Mouse (Mus musculus) MEL (cell line): Measurements from ENCODE around the gene Mmp11.

ENCODE experiments used
- BHLHE40 ChIP-seq: IDR thresholded peaks from 2 replicates; pipeline ENCODE4 v1.6.1; 2012; ENCODE audit warnings: low read depth, mild to moderate bottlenecking, inconsistent platforms, low read length, improper control_type of control experiment, borderline replicate concordance
- CTCF ChIP-seq, 3 experiments: IDR thresholded peaks in 2 of 3; conservative IDR thresholded peaks in 1 of 3; 2 replicates each; pipeline ENCODE4 v1.5.1; 2011 to 2012; ENCODE audit warnings: low read length in 3 of 3, low read depth in 2 of 3, mild to moderate bottlenecking in 2 of 3, improper control_type of control experiment in 1 of 3, inconsistent platforms in 1 of 3, mixed read lengths in 1 of 3, moderate library complexity in 1 of 3; ENCODE audit not compliant: control insufficient read depth in 1 of 3, insufficient read depth in 1 of 3, poor library complexity in 1 of 3, severe bottlenecking in 1 of 3
- EP300 ChIP-seq, 2 experiments: IDR thresholded peaks; 2 replicates each; pipeline ENCODE4 v1.6.1; 2011; ENCODE audit warnings: improper control_type of control experiment in 2 of 2, low read length in 2 of 2, low read depth in 1 of 2, mild to moderate bottlenecking in 1 of 2
- GABPA ChIP-seq: IDR thresholded peaks from 2 replicates; pipeline ENCODE4 v1.6.1; 2012; ENCODE audit warnings: low read depth, mild to moderate bottlenecking, inconsistent platforms, low read length, improper control_type of control experiment, moderate library complexity
- GATA1 ChIP-seq: IDR thresholded peaks from 2 replicates; pipeline ENCODE4 v1.6.1; 2011; ENCODE audit warnings: low read depth, low read length, improper control_type of control experiment
- JUND ChIP-seq: IDR thresholded peaks from 2 replicates; pipeline ENCODE4 v1.6.1; 2011; ENCODE audit warnings: low read depth, mild to moderate bottlenecking, improper control_type of control experiment, low read length
- KAT2A ChIP-seq: conservative IDR thresholded peaks from 2 replicates; pipeline ENCODE4 v1.6.1; 2012; ENCODE audit warnings: low read depth, low read length, improper control_type of control experiment, inconsistent platforms
- MAX ChIP-seq: IDR thresholded peaks from 2 replicates; pipeline ENCODE4 v1.6.1; 2011; ENCODE audit warnings: low read length, improper control_type of control experiment
- NELFE ChIP-seq: IDR thresholded peaks from 2 replicates; pipeline ENCODE4 v1.6.1; 2011; ENCODE audit warnings: low read depth, low read length, improper control_type of control experiment
- POLR2A ChIP-seq, 2 experiments: IDR thresholded peaks; 2 replicates each; pipeline ENCODE4 v1.6.1; 2011 to 2012; ENCODE audit warnings: low read length in 2 of 2, mild to moderate bottlenecking in 2 of 2, control low read depth in 1 of 2, improper control_type of control experiment in 1 of 2, low read depth in 1 of 2, moderate library complexity in 1 of 2; ENCODE audit not compliant: control insufficient read depth in 1 of 2, insufficient read depth in 1 of 2, poor library complexity in 1 of 2
- TCF12 ChIP-seq: IDR thresholded peaks from 2 replicates; pipeline ENCODE4 v1.6.1; 2014; ENCODE audit warnings: low read depth, mild to moderate bottlenecking, inconsistent platforms, low read length, improper control_type of control experiment, moderate library complexity
- ZC3H11A ChIP-seq: IDR thresholded peaks from 2 replicates; pipeline ENCODE4 v1.6.1; 2012; ENCODE audit warnings: low read depth, mild to moderate bottlenecking, inconsistent platforms, low read length, improper control_type of control experiment
- ZMIZ1 ChIP-seq: IDR thresholded peaks from 2 replicates; pipeline ENCODE4 v1.6.1; 2012; ENCODE audit warnings: low read depth, mild to moderate bottlenecking, inconsistent platforms, low read length, improper control_type of control experiment, moderate library complexity

GRCm38 (mm10) chr10:75978835-75979157 lies 42.5 kb upstream of the Mmp11 start:
- TF ChIP-seq EP300 (IDR thresholded peaks at IDR 0.05; ENCODE audit: low read depth in 1 of 2, low read length in 2 of 2): no peak
- TF ChIP-seq POLR2A (IDR thresholded peaks at IDR 0.05; ENCODE audit: control insufficient read depth in 1 of 2, insufficient read depth in 1 of 2, low read depth in 1 of 2, low read length in 2 of 2, poor library complexity in 1 of 2): no peak
- no peak for TF ChIP-seq KAT2A
- no peak for TF ChIP-seq BHLHE40
- no peak for TF ChIP-seq NELFE
- no peak for TF ChIP-seq GATA1
- TF ChIP-seq GABPA: no peak
- no peak for TF ChIP-seq ZC3H11A
- TF ChIP-seq TCF12: no peak
- no peak for TF ChIP-seq CTCF (IDR thresholded peaks at IDR 0.05 in 2 of 3, conservative IDR thresholded peaks at IDR 0.05 in 1 of 3; ENCODE audit: control insufficient read depth in 1 of 3, insufficient read depth in 1 of 3, low read depth in 2 of 3, low read length in 3 of 3, poor library complexity in 1 of 3, severe bottlenecking in 1 of 3)
- no peak for TF ChIP-seq ZMIZ1
- no peak for TF ChIP-seq MAX
- TF ChIP-seq JUND: no peak
